Mouse (Mus musculus) ES-E14 (cell line): ENCODE results near the gene Glmp. TPM values are rescaled to one million over a fixed set of nuclear protein-coding genes. Genes with fewer than 3 reads are reported as not detected.
"Not testable (repeated sequence)": the region's sequence is repeated elsewhere in the genome, so short reads cannot be mapped to it uniquely, and the experiment has no call there.

Experiments used
- DNase-seq: peaks from one replicate; pipeline ENCODE4 v3.0.0-alpha.2; 2013; ENCODE audit warnings: low read depth, low spot score
- H3K27ac ChIP-seq: 2 replicates; pipeline ENCODE4 v1.5.1; 2012; ENCODE audit warnings: low read depth, mild to moderate bottlenecking, low read length, moderate library complexity, mixed read lengths; ENCODE audit not compliant: poor library complexity, insufficient read depth, severe bottlenecking
- H3K36me3 ChIP-seq: 2 replicates; pipeline ENCODE4 v1.6.1; 2012; ENCODE audit warnings: mild to moderate bottlenecking, low read length, moderate library complexity, mixed read lengths; ENCODE audit not compliant: control insufficient read depth, poor library complexity, insufficient read depth, severe bottlenecking
- H3K4me1 ChIP-seq, 2 experiments: fragments of 150-350 bp in 1 of 2; sonication (generic) in 1 of 2; 2 replicates each; pipeline ENCODE4 v1.6.1; 2012; ENCODE audit warnings: low read length in 2 of 2, mild to moderate bottlenecking in 1 of 2, mixed read lengths in 1 of 2; ENCODE audit not compliant: control insufficient read depth in 2 of 2, insufficient read depth in 2 of 2, poor library complexity in 1 of 2
- H3K4me3 ChIP-seq, 2 experiments: fragments of 150-350 bp in 1 of 2; sonication (generic) in 1 of 2; 2 replicates each; pipeline ENCODE4 v1.5.1; 2012; ENCODE audit warnings: low read length in 2 of 2, low read depth in 1 of 2, mild to moderate bottlenecking in 1 of 2, mixed read lengths in 1 of 2; ENCODE audit not compliant: insufficient read depth in 1 of 2, poor library complexity in 1 of 2, severe bottlenecking in 1 of 2
- H3K9ac ChIP-seq: 2 replicates; pipeline ENCODE4 v1.6.1; 2012; ENCODE audit warnings: low read depth, mild to moderate bottlenecking, low read length, mixed read lengths; ENCODE audit not compliant: poor library complexity, insufficient read depth, severe bottlenecking
- H3K9me3 ChIP-seq: fragments of 150-350 bp; sonication (generic); 2 replicates; pipeline ENCODE4 v1.6.1; 2012; ENCODE audit warnings: low read depth, mild to moderate bottlenecking, low read length; ENCODE audit not compliant: control insufficient read depth, insufficient read depth
- CHD2 ChIP-seq: IDR thresholded peaks from 2 replicates; pipeline ENCODE4 v1.6.1; 2014; ENCODE audit warnings: mild to moderate bottlenecking, low read depth, low read length, inconsistent platforms
- HCFC1 ChIP-seq: IDR thresholded peaks from 2 replicates; pipeline ENCODE4 v1.6.1; 2012; ENCODE audit warnings: low read length, inconsistent platforms, borderline replicate concordance; ENCODE audit not compliant: insufficient read depth
- MAFK ChIP-seq: IDR thresholded peaks from 2 replicates; pipeline ENCODE4 v1.6.1; 2014; ENCODE audit warnings: mild to moderate bottlenecking, low read depth, low read length, inconsistent platforms; ENCODE audit not compliant: insufficient read depth
- ZC3H11A ChIP-seq: IDR thresholded peaks from 2 replicates; pipeline ENCODE4 v1.6.1; 2012; ENCODE audit warnings: low read depth, mild to moderate bottlenecking, inconsistent platforms, low read length, borderline replicate concordance
- ZNF384 ChIP-seq: IDR thresholded peaks from 2 replicates; pipeline ENCODE4 v1.6.1; 2012; ENCODE audit warnings: low read depth, low read length, inconsistent platforms
- in situ Hi-C, 2 experiments: fragments of 600-800 bp; cut with MboI; formaldehyde crosslinking; loops; one replicate each; pipeline ENCODE4 v1.15.1; 2025; ENCODE audit warnings: low sequenced_read_pairs in 2 of 2, inconsistent platforms in 1 of 2; ENCODE audit not compliant: unreplicated experiment in 2 of 2
- total RNA-seq: library from RNA; depleted of rRNA; stranded (reverse); fragments of 300-350 nt; gene quantifications from 2 replicates; pipeline ENCODE4 v1.2.3, GENCODE M21; 2012

Glmp gene
- total RNA-seq, 1 experiment = 147 TPM

- H3K27ac ChIP-seq, in situ Hi-C loops, H3K9ac ChIP-seq, H3K9me3 ChIP-seq, H3K36me3 ChIP-seq, H3K4me3 ChIP-seq, DNase-seq: not testable (repeated sequence)
- peak; percentile 87 for TF ChIP-seq ZNF384
- H3K4me1 ChIP-seq = peaks cover 9 to 13% of the 10 kb centered on the region in 2 experiments
These were observed 39.3 kb upstream of the Glmp start for GRCm38 (mm10) chr3:88285565-88285895.

GRCm38 (mm10) chr3:88287110-88287509 is 37.7 kb upstream of the Glmp start, which contains the start of gene Gm38392:
TSS of gene Gm38392 (minus strand) at chr3:88287210.
- Histone ChIP-seq H3K36me3 (peaks cover 9% of the 10 kb centered on the region; the same call in 1 of the 2 replicates), H3K4me1 (peaks cover 3 to 8% of the 10 kb centered on the region in 2 experiments), H3K27ac (no peak within 1 kb of the TSS), H3K4me3 (no peak within 1 kb of the TSS), H3K9me3 (no peaks in the 10 kb centered on the region), H3K9ac (no peak within 1 kb of the TSS)
- in situ Hi-C loops = no loop called here
- TF ChIP-seq ZC3H11A (no peak), ZNF384 (no peak), CHD2 (no peak)
- DNase-seq = no peak

- DNase-seq, H3K4me3 ChIP-seq, H3K9ac ChIP-seq, in situ Hi-C loops, H3K9me3 ChIP-seq, H3K4me1 ChIP-seq, H3K36me3 ChIP-seq: not testable (repeated sequence)
- H3K27ac ChIP-seq = peak overlapping the region; percentile 49; the same call in 1 of the 2 replicates
These were observed 36.6 kb upstream of the Glmp start for GRCm38 (mm10) chr3:88288133-88288713.

GRCm38 (mm10) chr3:88291970-88292369 is 32.9 kb upstream of the Glmp start:
- peaks cover 3% of the 10 kb centered on the region; the same call in 1 of the 2 replicates for H3K36me3 ChIP-seq
- TF ChIP-seq ZNF384 = no peak
- peak; percentile 26; the same call in 1 of the 2 replicates for TF ChIP-seq ZC3H11A
- no peak for TF ChIP-seq HCFC1
- no peak for TF ChIP-seq CHD2
- TF ChIP-seq MAFK = no peak
- H3K27ac ChIP-seq = no peak overlapping the region
- DNase-seq = no peak
- H3K9ac ChIP-seq = no peak overlapping the region
- no peaks in the 10 kb centered on the region for H3K9me3 ChIP-seq
- H3K4me3 ChIP-seq = no peak overlapping the region
- in situ Hi-C loops = no loop called here
- H3K4me1 ChIP-seq = peaks cover 3 to 5% of the 10 kb centered on the region in 2 experiments; a peak in 3 of 4 replicates

- H3K9ac ChIP-seq = peak overlapping the region; percentile 74; the same call in 1 of the 2 replicates
- H3K36me3 ChIP-seq, H3K4me1 ChIP-seq, DNase-seq, H3K9me3 ChIP-seq: not testable (repeated sequence)
- in situ Hi-C loops = loop anchor here in 1 of 2 experiments (5.0 kb wide), 1 partner anchor 42 kb away; the partner anchor contains the start of genes Smg5 and Tmem79
- H3K4me3 ChIP-seq = peak overlapping the region in 1 of 2 experiments; percentile 76; a peak in 1 of 4 replicates
- peak overlapping the region; percentile 69; the same call in 1 of the 2 replicates for H3K27ac ChIP-seq
These were observed 29.6 kb upstream of the Glmp start for GRCm38 (mm10) chr3:88295272-88295671.
